Mouse (Mus musculus): ENCODE measurements around the gene Insl6.

- peak; percentile 67 for TF ChIP-seq CTCF (IDR thresholded peaks at IDR 0.05; ENCODE audit: borderline replicate concordance, control insufficient read depth, extremely low read depth, insufficient read depth, low read length, poor library complexity)
- TF ChIP-seq POLR2A (IDR thresholded peaks at IDR 0.05; ENCODE audit: control insufficient read depth, extremely low read depth, insufficient read depth, low read length, poor library complexity), result peak; percentile 76
Observed at GRCm38 (mm10) chr19:29361468-29362130, 36.4 kb upstream of the Insl6 start.
